Mouse (Mus musculus): ENCODE results near the gene Olfr847. TPM values are rescaled to one million over a fixed set of nuclear protein-coding genes. Genes with fewer than 3 reads are reported as not detected.

Olfr847 gene
- polyA plus RNA-seq (2012; ENCODE audit: insufficient read depth, insufficient read length, missing spikeins), result not detected in 2 replicates

DNA sequence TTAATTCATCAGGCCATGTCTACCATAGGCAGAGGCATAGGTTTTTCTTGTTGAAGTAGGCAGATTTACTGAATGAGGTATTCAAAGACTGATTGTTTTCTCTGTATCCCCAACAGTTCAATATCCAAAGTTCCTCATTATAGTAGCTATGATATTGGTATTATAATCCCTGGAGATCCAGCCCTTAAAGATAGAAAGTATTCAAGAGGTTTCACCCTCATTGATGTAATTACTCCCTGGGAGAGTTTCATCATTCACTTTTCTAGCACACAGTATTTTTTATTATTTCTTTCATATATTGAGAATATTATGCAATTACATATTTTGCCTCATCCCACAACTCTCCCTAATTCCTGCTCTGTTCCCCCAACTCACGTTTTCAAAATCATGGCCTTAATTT is at the start of gene Olfr847:
Gene Olfr847 (minus strand): TSS at position 101 of the 400 bp plus-strand sequence.
- H3K4me1 ChIP-seq (ENCODE audit: control insufficient read depth, insufficient read depth, low read length), result no peaks in the 10 kb centered on the region
- H3K27ac ChIP-seq (ENCODE audit: insufficient read depth, low read depth, low read length), result no peak within 1 kb of the TSS
- H3K4me3 ChIP-seq (ENCODE audit: insufficient read depth, low read length), result no peak within 1 kb of the TSS
- no peak for TF ChIP-seq POLR2A (IDR thresholded peaks at IDR 0.05; ENCODE audit: borderline replicate concordance, low read depth, low read length)
- no peak for TF ChIP-seq CTCF (IDR thresholded peaks at IDR 0.05; ENCODE audit: low read depth, low read length)

DNA sequence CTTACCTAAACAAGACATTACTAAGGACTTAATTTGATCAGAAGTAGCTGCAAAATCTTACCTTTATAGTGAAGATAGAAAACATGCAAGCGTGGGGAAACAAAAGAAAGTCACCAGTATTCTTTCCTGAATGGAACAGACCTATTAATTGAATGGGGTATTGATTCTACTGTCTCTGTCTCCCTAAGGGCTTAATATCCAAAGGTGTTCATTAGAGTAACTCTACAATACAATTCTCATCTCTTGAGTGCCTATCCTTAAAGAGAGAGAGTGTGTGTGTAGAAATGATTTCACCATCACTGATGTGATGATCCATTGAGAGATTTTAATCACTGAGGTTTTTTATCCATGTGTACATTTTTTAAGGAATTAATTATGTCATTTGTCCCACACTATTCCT is 14.6 kb downstream of the Olfr847 start, which contains the start of gene Olfr846:
Gene Olfr846 (minus strand): TSS at position 101 of the 400 bp plus-strand sequence.
- Histone ChIP-seq H3K4me1 (ENCODE audit: control insufficient read depth, insufficient read depth, low read length) (no peaks in the 10 kb centered on the region), H3K4me3 (ENCODE audit: insufficient read depth, low read length) (no peak within 1 kb of the TSS), H3K27ac (ENCODE audit: insufficient read depth, low read depth, low read length) (no peak within 1 kb of the TSS)
- no peak for TF ChIP-seq CTCF (IDR thresholded peaks at IDR 0.05; ENCODE audit: low read depth, low read length)
- no peak for TF ChIP-seq POLR2A (IDR thresholded peaks at IDR 0.05; ENCODE audit: borderline replicate concordance, low read depth, low read length)

DNA sequence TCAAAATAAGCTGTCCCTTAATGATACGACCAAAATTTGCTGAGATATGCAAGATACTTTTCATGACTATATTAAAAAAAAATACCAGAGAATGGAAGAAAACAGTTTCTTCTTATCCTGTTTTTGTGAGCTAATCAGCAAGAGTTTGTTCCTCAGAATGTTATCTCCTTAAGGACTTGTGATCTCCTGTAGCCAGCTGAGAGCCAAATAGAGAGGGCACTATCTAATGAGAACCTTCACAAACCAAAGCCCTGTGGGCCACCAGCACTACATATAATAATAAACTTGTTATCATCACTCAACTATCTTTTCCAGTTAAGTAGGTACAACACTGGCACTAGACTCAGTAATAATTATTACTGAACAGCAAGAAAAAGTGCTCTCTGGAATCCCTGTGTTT is 42.3 kb downstream of the Olfr847 start, which contains the start of gene Olfr845:
Gene Olfr845 (plus strand): TSS at position 301 of the 400 bp plus-strand sequence.
- no peak within 1 kb of the TSS for H3K4me3 ChIP-seq (ENCODE audit: insufficient read depth, low read length)
- no peak for TF ChIP-seq CTCF (IDR thresholded peaks at IDR 0.05; ENCODE audit: low read depth, low read length)
- TF ChIP-seq POLR2A (IDR thresholded peaks at IDR 0.05; ENCODE audit: borderline replicate concordance, low read depth, low read length), result no peak

More for the DNA sequence above, 42.3 kb downstream of the Olfr847 start, which contains the start of gene Olfr845:
- Histone ChIP-seq H3K4me1 (ENCODE audit: control insufficient read depth, insufficient read depth, low read length) (no peaks in the 10 kb centered on the region), H3K27ac (ENCODE audit: insufficient read depth, low read depth, low read length) (no peak within 1 kb of the TSS)

Other genes with a start within 250 kb of the Olfr847 start
- not detected in 2 replicates for gene Olfr837, start 242.4 kb downstream of the Olfr847 start, polyA plus RNA-seq (2012; ENCODE audit: insufficient read depth, insufficient read length, missing spikeins)
- gene Olfr839-ps1, start 201.4 kb downstream of the Olfr847 start, polyA plus RNA-seq (2012; ENCODE audit: insufficient read depth, insufficient read length, missing spikeins), result not detected in 2 replicates
- gene Olfr843, start 126.7 kb downstream of the Olfr847 start, polyA plus RNA-seq (2012; ENCODE audit: insufficient read depth, insufficient read length, missing spikeins), result not detected in 2 replicates
- not detected in 2 replicates for gene Olfr844, start 62.3 kb downstream of the Olfr847 start, polyA plus RNA-seq (2012; ENCODE audit: insufficient read depth, insufficient read length, missing spikeins)
- gene Olfr845, start 42.2 kb downstream of the Olfr847 start, polyA plus RNA-seq (2012; ENCODE audit: insufficient read depth, insufficient read length, missing spikeins), result not detected in 2 replicates
- not detected in 2 replicates for gene Olfr846, start 14.7 kb downstream of the Olfr847 start, polyA plus RNA-seq (2012; ENCODE audit: insufficient read depth, insufficient read length, missing spikeins)
- not detected in 2 replicates for gene Olfr849, start 61.6 kb upstream of the Olfr847 start, polyA plus RNA-seq (2012; ENCODE audit: insufficient read depth, insufficient read length, missing spikeins)
- not detected in 2 replicates for gene Olfr850, start 99.6 kb upstream of the Olfr847 start, polyA plus RNA-seq (2012; ENCODE audit: insufficient read depth, insufficient read length, missing spikeins)
- not detected in 2 replicates for gene Olfr851, start 114.6 kb upstream of the Olfr847 start, polyA plus RNA-seq (2012; ENCODE audit: insufficient read depth, insufficient read length, missing spikeins)
- gene Olfr853, start 162.4 kb upstream of the Olfr847 start, polyA plus RNA-seq (2012; ENCODE audit: insufficient read depth, insufficient read length, missing spikeins), result not detected in 2 replicates
- gene Olfr854, start 188.7 kb upstream of the Olfr847 start, polyA plus RNA-seq (2012; ENCODE audit: insufficient read depth, insufficient read length, missing spikeins), result not detected in 2 replicates
- not detected in 2 replicates for gene Olfr855, start 203.9 kb upstream of the Olfr847 start, polyA plus RNA-seq (2012; ENCODE audit: insufficient read depth, insufficient read length, missing spikeins)
- gene Zfp317, start 243.4 kb upstream of the Olfr847 start, polyA plus RNA-seq (2012; ENCODE audit: insufficient read depth, insufficient read length, missing spikeins), result 15.8 and 17.4 TPM in 2 replicates